Mouse (Mus musculus): ENCODE results near the gene Ccn2.

The Ccn2 gene

GRCm38 (mm10) chr10:24642796-24643580 lies 47.7 kb downstream of the Ccn2 start:
- no peak for DNase-seq

- DNase-seq: no peak
These were observed 49.9 kb downstream of the Ccn2 start for GRCm38 (mm10) chr10:24645169-24645568.
